Mouse (Mus musculus) limb, embryonic 12.5 days (tissue): ENCODE data around the gene B3galt4. TPM values are rescaled to one million over a fixed set of nuclear protein-coding genes. Genes with fewer than 3 reads are reported as not detected.

ENCODE experiments used
- ATAC-seq: fragments of 200-750 bp; cut with Nextera tagmentation; 2 replicates; pipeline ENCODE4 v1.8.0; 2017; ENCODE audit warnings: low read depth, moderate TSS enrichment; ENCODE audit not compliant: insufficient number of reproducible peaks, insufficient read depth, low FRiP score, low TSS enrichment
- H3K27ac ChIP-seq: fragments of 300-500 bp; sonication (generic); 2 replicates; pipeline ENCODE4 v1.5.1; 2016; ENCODE audit warnings: mild to moderate bottlenecking, moderate library complexity
- H3K27me3 ChIP-seq: fragments of 300-500 bp; sonication (generic); 2 replicates; pipeline ENCODE4 v1.6.1; 2016; ENCODE audit warnings: mild to moderate bottlenecking, moderate library complexity
- H3K36me3 ChIP-seq: fragments of 300-500 bp; sonication (generic); 2 replicates; pipeline ENCODE4 v1.6.1; 2016; ENCODE audit warnings: mild to moderate bottlenecking, moderate library complexity
- H3K4me1 ChIP-seq: fragments of 300-500 bp; sonication (generic); replicated peaks from 2 replicates; pipeline ENCODE4 v1.6.1; 2016
- H3K4me2 ChIP-seq: fragments of 300-500 bp; sonication (generic); 2 replicates; pipeline ENCODE4 v1.6.1; 2016; ENCODE audit warnings: mild to moderate bottlenecking, moderate library complexity
- H3K4me3 ChIP-seq: fragments of 300-500 bp; sonication (generic); replicated peaks from 2 replicates; pipeline ENCODE4 v1.5.1; 2016; ENCODE audit warnings: mild to moderate bottlenecking
- H3K9ac ChIP-seq: fragments of 300-500 bp; sonication (generic); replicated peaks from 2 replicates; pipeline ENCODE4 v1.6.1; 2016; ENCODE audit warnings: mild to moderate bottlenecking, moderate library complexity
- H3K9me3 ChIP-seq: fragments of 300-500 bp; sonication (generic); 2 replicates; pipeline ENCODE4 v1.6.1; 2016; ENCODE audit warnings: mild to moderate bottlenecking, moderate library complexity
- WGBS: fragments of 180-500 bp; shearing (Covaris S2); methylation state at CpG from one replicate; pipeline ENCODE4 v1.1.7; 2016; 5-methylcytosine and 5-hydroxymethylcytosine counted together
- polyA plus RNA-seq: library from polyadenylated mRNA; unstranded; fragments of >200 nt; fragmentation: Nextera tagmentation; extraction: Ambion mirVana; gene quantifications from 2 replicates; pipeline ENCODE4 v1.2.1, GENCODE M21; 2016

The B3galt4 gene
- polyA plus RNA-seq, 1 experiment from 2014 or later = 6.8 TPM

DNA sequence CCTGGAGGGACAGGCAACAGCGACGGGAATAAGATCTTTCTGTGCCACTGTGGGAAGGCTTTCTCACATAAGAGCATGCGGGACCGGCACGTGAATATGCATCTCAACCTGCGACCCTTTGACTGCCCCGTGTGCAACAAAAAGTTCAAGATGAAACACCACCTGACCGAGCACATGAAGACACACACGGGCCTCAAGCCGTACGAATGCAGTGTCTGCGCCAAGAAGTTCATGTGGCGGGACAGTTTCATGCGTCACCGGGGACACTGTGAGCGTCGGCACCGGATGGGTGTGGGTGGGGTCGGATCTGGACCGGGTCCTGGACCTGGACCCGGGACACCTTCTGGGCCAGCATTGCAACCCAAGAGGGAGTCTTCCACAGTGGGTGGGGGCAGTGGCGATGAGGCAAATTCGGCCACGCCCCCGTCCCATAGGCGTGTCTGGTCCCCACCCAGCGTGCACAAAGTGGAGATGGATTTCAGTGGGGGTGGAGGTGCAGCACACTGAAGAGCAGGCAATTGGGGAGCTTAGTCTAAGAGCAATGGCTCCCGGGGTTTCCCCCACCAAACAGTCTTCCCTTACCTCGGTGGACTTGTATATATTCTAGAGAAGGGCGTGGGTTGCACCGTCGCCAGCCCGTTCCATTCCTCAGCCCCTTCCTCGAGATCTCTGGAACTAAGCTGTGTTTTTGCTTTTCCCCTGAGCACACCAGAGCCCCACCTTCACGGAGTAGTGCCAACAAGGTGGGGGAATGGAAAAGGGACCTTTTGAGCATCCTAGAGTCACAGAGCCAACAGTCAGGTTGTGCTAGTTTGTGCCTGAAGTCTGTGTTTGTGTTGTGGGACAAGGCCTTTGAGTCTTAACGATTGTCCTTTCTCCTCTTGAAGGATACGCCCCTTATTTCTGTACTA lies 32.7 kb downstream of the B3galt4 start:
- H3K4me3 ChIP-seq = peak overlapping the region; percentile 63
- no peaks in the 10 kb centered on the region for H3K27me3 ChIP-seq
- H3K27ac ChIP-seq = peak overlapping the region; percentile 76; the same call in 1 of the 2 replicates
- no peak for ATAC-seq
- H3K36me3 ChIP-seq = peaks cover 32% of the 10 kb centered on the region
- WGBS = 62% methylated on average over 37 of the region's 37 CpGs
- no peak overlapping the region for H3K9ac ChIP-seq
- peak overlapping the region; percentile 98 for H3K4me2 ChIP-seq
- peaks cover 42% of the 10 kb centered on the region for H3K4me1 ChIP-seq
- no peaks in the 10 kb centered on the region for H3K9me3 ChIP-seq

DNA sequence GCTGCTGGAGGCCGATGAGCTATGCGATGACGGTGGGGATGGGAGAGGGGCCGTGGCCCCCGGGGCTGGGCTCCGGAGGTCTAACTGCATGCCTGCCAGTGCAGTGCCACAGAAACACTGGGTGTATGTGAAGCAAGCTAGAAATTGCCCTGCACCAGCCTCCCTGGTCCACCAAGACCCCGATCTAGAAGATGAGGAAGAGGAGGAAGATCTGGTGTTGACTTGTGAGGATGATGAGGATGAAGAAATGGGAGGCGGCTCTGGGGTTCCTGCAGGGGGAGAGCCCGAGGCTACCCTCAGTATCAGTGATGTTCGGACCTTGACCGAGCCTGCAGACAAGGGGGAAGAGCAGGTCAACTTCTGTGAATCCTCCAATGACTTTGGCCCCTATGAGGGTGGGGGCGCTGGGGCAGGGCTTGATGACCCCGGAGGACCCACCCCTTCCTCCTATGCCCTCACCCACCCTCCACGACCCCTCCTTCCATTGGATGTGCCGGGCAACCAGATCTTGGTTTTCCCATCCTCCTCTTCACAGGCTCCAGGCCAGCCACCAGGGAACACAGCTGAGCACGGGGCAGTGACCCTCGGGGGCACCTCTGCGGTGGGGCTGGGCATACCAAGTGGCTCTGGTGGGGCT lies 33.5 kb downstream of the B3galt4 start:
- ATAC-seq = no peak
- H3K27me3 ChIP-seq = no peaks in the 10 kb centered on the region
- H3K4me1 ChIP-seq = peaks cover 42% of the 10 kb centered on the region
- peaks cover 39% of the 10 kb centered on the region for H3K36me3 ChIP-seq
- H3K4me2 ChIP-seq = peak overlapping the region; percentile 98
- H3K9ac ChIP-seq = no peak overlapping the region; the same call in 1 of the 2 replicates
- WGBS = 83% methylated on average over 18 of the region's 18 CpGs
- H3K4me3 ChIP-seq = peak overlapping the region; percentile 63; the same call in 1 of the 2 replicates
- H3K9me3 ChIP-seq = no peaks in the 10 kb centered on the region
- no peak overlapping the region for H3K27ac ChIP-seq

DNA sequence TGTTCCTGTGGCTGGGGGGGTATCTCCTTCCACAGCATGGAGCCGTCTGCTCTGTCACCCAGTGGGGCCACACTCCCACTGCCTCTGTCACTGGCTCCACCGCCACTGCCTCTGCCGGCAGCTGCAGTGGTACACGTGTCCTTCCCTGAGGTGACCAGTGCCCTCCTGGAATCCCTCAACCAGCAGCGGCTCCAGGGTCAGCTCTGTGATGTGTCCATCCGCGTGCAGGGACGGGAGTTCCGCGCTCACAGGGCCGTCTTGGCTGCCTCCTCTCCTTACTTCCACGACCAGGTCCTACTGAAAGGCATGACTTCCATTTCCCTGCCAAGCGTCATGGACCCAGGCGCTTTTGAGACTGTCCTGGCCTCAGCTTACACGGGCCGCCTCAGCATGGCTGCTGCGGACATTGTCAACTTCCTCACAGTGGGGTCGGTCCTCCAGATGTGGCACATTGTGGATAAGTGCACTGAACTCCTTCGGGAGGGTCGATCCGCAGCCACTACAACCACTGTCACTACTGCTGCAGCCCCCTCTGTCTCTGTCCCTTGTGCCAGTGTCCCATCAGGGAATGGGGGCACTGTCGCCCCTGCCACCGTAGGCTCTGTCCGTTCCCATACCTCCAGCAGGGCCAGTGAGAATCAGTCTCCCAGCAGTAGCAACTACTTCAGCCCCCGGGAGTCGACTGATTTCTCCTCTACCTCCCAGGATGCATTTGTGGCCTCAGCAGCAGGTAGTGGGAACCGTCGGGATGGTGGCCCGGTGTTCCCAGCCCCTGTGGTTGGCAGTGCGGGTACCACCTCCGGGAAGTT lies 34.2 kb downstream of the B3galt4 start:
- H3K27me3 ChIP-seq = no peaks in the 10 kb centered on the region
- H3K27ac ChIP-seq = no peak overlapping the region
- H3K9ac ChIP-seq = no peak overlapping the region; the same call in 1 of the 2 replicates
- H3K4me1 ChIP-seq = peaks cover 42% of the 10 kb centered on the region
- H3K36me3 ChIP-seq = peaks cover 46% of the 10 kb centered on the region
- peak overlapping the region; percentile 98 for H3K4me2 ChIP-seq
- WGBS = 77% methylated on average over 31 of the region's 31 CpGs
- H3K4me3 ChIP-seq = peak overlapping the region; percentile 53
- H3K9me3 ChIP-seq = no peaks in the 10 kb centered on the region
- no peak for ATAC-seq

DNA sequence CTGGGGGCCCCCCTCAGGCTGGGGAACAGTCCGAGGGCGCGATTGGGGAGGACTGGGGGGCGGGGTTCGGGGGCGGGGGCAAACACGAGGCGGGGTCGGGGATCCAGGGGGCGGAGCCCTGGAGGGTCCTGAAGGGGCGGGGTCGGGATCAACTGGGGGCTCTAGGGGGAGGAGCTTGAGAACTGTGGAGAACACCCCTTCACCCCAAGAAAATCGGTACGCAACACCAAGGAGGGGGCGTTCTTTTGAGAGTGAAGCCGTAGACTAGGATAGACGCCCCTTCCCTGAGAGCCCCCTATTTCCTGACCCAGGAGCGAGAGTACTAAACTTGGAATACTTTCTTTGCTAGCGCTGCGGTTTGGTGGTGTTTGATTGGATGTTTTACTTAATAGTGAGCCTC lies 35.0 kb downstream of the B3galt4 start:
- Histone ChIP-seq H3K4me2 (peak overlapping the region; percentile 98), H3K4me1 (peaks cover 46% of the 10 kb centered on the region), H3K36me3 (peaks cover 54% of the 10 kb centered on the region), H3K4me3 (peak overlapping the region; percentile 53), H3K9me3 (no peaks in the 10 kb centered on the region), H3K27me3 (no peaks in the 10 kb centered on the region), H3K9ac (peak overlapping the region; percentile 61), H3K27ac (peak overlapping the region; percentile 86)
- WGBS = 1% methylated on average over 19 of the region's 20 CpGs
- peak; percentile 4; the same call in 1 of the 2 replicates for ATAC-seq

DNA sequence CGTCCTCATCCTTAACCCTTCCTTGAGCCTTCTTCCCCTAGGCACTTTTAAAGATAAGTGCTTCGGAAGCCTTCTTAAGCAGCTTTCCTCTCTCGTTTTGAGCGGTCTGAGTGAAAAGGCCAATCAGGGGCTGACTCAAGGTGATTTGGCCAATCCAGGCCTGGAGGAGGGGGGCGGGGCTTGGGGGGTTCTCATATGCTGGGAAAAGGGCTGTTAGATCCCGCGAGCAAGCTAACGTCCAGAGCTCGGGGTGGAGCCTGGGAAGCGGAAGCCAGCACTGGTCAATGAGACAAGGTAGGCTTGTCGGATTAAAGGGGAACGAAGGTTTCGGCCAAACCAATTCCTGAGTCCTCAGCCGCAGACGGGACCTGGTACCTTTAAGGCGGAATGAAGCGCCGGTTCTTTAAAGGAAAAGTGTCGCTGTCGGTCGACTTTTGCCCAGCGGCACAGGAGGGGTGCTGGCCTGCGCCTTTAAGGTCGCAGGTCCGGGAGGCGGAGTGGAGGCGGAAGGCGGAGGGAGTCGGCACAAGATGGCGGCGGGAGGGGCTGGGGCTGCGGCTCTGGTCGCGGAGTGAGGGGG lies 35.5 kb downstream of the B3galt4 start, which contains the start of the genes Tapbp and Zbtb22:
Tapbp (plus strand) TSS at position 229 of the 580 bp plus-strand sequence.
Zbtb22 (plus strand) TSS at position 234 of the 580 bp plus-strand sequence.
- peak within 1 kb of the TSS; percentile 98 for H3K4me2 ChIP-seq
- WGBS = under 1% methylated on average over 34 of the region's 34 CpGs
- no peaks in the 10 kb centered on the region for H3K27me3 ChIP-seq
- H3K4me1 ChIP-seq = peaks cover 50% of the 10 kb centered on the region
- peak; percentile 90 for ATAC-seq
- peak within 1 kb of the TSS; percentile 86 for H3K27ac ChIP-seq
- H3K36me3 ChIP-seq = peaks cover 59% of the 10 kb centered on the region
- peak within 1 kb of the TSS; percentile 53 for H3K4me3 ChIP-seq
- peak within 1 kb of the TSS; percentile 61 for H3K9ac ChIP-seq
- no peaks in the 10 kb centered on the region for H3K9me3 ChIP-seq

DNA sequence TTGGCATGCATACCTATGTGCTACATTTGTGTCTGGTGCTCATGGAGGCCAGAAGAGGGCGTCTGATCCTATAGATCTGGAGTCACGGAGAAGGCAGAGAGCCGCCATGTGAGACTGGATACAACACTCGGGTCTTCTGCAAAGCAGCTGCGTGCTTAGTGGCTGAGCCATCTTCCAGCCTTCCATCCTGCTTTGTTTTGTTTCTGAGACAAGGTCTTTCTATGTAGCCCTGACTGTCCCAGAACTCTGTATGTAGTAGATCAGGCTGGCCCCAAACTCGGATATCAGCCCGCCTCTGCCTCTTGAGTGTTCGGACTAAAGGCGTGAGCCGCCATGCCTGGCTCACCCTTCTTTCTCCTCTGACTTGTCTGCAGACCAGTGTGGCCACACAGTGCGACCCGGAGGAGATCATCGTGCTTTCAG lies 36.3 kb downstream of the B3galt4 start:
- ATAC-seq = no peak

DNA sequence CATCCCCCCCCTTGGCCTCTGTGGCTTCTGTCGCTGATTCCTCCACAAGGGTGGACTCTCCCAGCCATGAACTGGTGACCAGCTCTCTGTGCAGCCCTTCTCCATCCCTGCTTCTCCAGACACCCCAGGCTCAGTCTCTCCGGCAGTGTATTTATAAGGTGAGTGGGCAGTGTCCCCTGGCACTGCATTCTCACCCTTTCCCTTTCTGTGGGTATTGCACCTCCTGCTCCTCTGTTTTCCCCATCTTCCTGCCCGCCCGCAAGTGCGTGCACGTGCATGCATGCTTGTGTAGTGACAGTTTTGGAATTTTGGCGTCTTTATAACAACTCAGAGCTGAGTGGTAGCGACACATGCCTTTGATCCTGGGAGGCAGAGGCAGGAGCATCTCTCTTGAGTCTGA lies 37.4 kb downstream of the B3galt4 start:
- Histone ChIP-seq H3K4me1 (peaks cover 46% of the 10 kb centered on the region), H3K27me3 (no peaks in the 10 kb centered on the region), H3K4me3 (no peak overlapping the region), H3K27ac (no peak overlapping the region), H3K4me2 (no peak overlapping the region), H3K9ac (no peak overlapping the region), H3K36me3 (peaks cover 63% of the 10 kb centered on the region), H3K9me3 (no peaks in the 10 kb centered on the region)
- 94% methylated on average over 8 of the region's 8 CpGs for WGBS
- no peak for ATAC-seq

More for the DNA sequence above, 36.3 kb downstream of the B3galt4 start:
- Histone ChIP-seq H3K4me3 (peak overlapping the region; percentile 53), H3K9me3 (no peaks in the 10 kb centered on the region), H3K27ac (no peak overlapping the region), H3K36me3 (peaks cover 63% of the 10 kb centered on the region), H3K9ac (no peak overlapping the region; the same call in 1 of the 2 replicates), H3K4me1 (peaks cover 55% of the 10 kb centered on the region), H3K4me2 (peak overlapping the region; percentile 98), H3K27me3 (no peaks in the 10 kb centered on the region)
- WGBS = 78% methylated on average over 13 of the region's 13 CpGs

DNA sequence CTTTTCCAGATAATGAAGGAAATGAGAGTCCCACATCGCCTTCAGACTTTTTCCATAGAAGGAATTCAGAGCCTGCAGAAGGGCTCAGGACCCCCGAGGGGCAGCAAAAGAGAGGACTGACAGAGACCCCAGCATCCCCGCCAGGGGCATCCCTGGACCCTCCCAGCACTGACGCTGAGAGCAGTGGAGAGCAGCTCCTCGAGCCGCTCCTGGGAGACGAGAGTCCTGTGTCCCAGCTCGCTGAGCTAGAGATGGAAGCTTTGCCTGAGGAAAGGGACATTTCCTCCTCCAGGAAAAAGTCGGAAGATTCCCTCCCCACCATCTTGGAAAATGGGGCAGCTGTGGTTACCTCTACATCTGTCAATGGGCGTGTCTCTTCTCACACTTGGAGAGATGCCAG lies 38.0 kb downstream of the B3galt4 start:
- Histone ChIP-seq H3K9ac (no peak overlapping the region), H3K4me3 (no peak overlapping the region), H3K9me3 (no peaks in the 10 kb centered on the region), H3K27ac (no peak overlapping the region), H3K36me3 (peaks cover 61% of the 10 kb centered on the region), H3K27me3 (no peaks in the 10 kb centered on the region), H3K4me2 (no peak overlapping the region), H3K4me1 (peaks cover 42% of the 10 kb centered on the region)
- WGBS = 90% methylated on average over 10 of the region's 10 CpGs
- ATAC-seq = no peak

DNA sequence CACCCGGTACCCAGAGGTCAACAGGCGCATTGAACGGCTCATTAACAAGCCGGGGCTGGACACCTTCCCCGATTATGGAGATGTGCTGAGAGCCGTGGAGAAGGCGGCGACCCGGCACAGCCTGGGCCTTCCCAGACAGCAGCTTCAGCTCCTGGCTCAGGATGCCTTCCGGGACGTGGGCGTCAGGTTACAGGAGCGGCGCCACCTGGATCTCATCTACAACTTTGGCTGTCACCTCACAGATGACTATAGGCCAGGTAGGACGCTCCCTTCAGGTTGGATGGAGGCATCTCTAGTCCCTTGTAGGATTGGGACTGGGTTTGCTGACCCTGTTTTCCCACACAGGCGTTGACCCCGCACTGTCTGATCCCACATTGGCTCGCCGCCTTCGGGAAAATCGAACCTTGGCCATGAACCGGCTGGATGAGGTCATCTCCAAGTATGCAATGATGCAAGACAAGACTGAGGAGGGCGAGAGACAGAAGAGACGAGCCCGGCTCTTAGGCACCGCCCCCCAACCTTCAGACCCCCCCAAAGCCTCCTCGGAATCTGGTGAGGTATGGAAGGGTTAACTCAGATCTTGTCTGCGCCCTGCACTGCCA lies 39.4 kb downstream of the B3galt4 start:
- H3K27ac ChIP-seq = no peak overlapping the region
- no peak overlapping the region for H3K4me2 ChIP-seq
- H3K9me3 ChIP-seq = no peaks in the 10 kb centered on the region
- no peak for ATAC-seq
- peaks cover 47% of the 10 kb centered on the region for H3K36me3 ChIP-seq
- no peaks in the 10 kb centered on the region for H3K27me3 ChIP-seq
- 93% methylated on average over 28 of the region's 28 CpGs for WGBS
- H3K9ac ChIP-seq = no peak overlapping the region
- peaks cover 46% of the 10 kb centered on the region for H3K4me1 ChIP-seq
- peak overlapping the region; percentile 6; the same call in 1 of the 2 replicates for H3K4me3 ChIP-seq
